Mouse (Mus musculus) embryonic fibroblast, embryonic 13.5 days (primary cell): ENCODE results near the gene Rapgef1.

ENCODE experiments used
- CTCF ChIP-seq: IDR thresholded peaks from 2 replicates; pipeline ENCODE4 v1.5.1; 2011; ENCODE audit warnings: mild to moderate bottlenecking, control low read depth, low read length, moderate library complexity, borderline replicate concordance; ENCODE audit not compliant: insufficient read depth
- POLR2A ChIP-seq: IDR thresholded peaks from 2 replicates; pipeline ENCODE4 v1.6.1; 2011; ENCODE audit warnings: low read depth, mild to moderate bottlenecking, control low read depth, low read length, moderate library complexity

DNA sequence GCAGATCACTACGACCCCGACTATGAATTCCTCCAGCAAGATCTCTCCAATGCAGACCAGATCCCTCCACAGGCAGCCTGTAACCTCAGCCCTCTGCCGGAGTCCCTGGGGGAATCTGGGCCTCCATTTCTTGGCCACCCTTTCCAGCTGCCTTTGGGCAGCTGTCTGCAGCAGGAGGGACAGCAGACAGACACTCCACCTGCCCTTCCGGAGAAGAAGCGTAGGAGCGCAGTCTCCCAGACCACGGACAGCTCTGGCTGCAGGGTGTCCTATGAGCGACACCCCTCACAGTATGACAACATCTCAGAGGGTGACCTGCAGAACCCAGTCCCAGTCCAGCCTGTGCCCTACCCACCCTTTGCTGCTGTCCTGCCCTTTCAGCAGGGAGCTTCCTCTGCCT, 82.7 kb downstream of the Rapgef1 start:
- TF ChIP-seq CTCF: no peak
- no peak for TF ChIP-seq POLR2A
